Mouse (Mus musculus) ES-E14 (cell line): ENCODE results near the gene Myo15b. TPM values are rescaled to one million over a fixed set of nuclear protein-coding genes. Genes with fewer than 3 reads are reported as not detected.
A peak's percentile ranks its signal among the peaks of the same experiment; 100 is the strongest.

Experiments
- DNase-seq: peaks from one replicate; pipeline ENCODE4 v3.0.0-alpha.2; 2013; ENCODE audit warnings: low read depth, low spot score
- H3K27ac ChIP-seq: 2 replicates; pipeline ENCODE4 v1.5.1; 2012; ENCODE audit warnings: low read depth, mild to moderate bottlenecking, low read length, moderate library complexity, mixed read lengths; ENCODE audit not compliant: poor library complexity, insufficient read depth, severe bottlenecking
- H3K36me3 ChIP-seq: 2 replicates; pipeline ENCODE4 v1.6.1; 2012; ENCODE audit warnings: mild to moderate bottlenecking, low read length, moderate library complexity, mixed read lengths; ENCODE audit not compliant: control insufficient read depth, poor library complexity, insufficient read depth, severe bottlenecking
- H3K4me1 ChIP-seq, 2 experiments: fragments of 150-350 bp in 1 of 2; sonication (generic) in 1 of 2; 2 replicates each; pipeline ENCODE4 v1.6.1; 2012; ENCODE audit warnings: low read length in 2 of 2, mild to moderate bottlenecking in 1 of 2, mixed read lengths in 1 of 2; ENCODE audit not compliant: control insufficient read depth in 2 of 2, insufficient read depth in 2 of 2, poor library complexity in 1 of 2
- H3K4me3 ChIP-seq, 2 experiments: fragments of 150-350 bp in 1 of 2; sonication (generic) in 1 of 2; 2 replicates each; pipeline ENCODE4 v1.5.1; 2012; ENCODE audit warnings: low read length in 2 of 2, low read depth in 1 of 2, mild to moderate bottlenecking in 1 of 2, mixed read lengths in 1 of 2; ENCODE audit not compliant: insufficient read depth in 1 of 2, poor library complexity in 1 of 2, severe bottlenecking in 1 of 2
- H3K9ac ChIP-seq: 2 replicates; pipeline ENCODE4 v1.6.1; 2012; ENCODE audit warnings: low read depth, mild to moderate bottlenecking, low read length, mixed read lengths; ENCODE audit not compliant: poor library complexity, insufficient read depth, severe bottlenecking
- H3K9me3 ChIP-seq: fragments of 150-350 bp; sonication (generic); 2 replicates; pipeline ENCODE4 v1.6.1; 2012; ENCODE audit warnings: low read depth, mild to moderate bottlenecking, low read length; ENCODE audit not compliant: control insufficient read depth, insufficient read depth
- CHD2 ChIP-seq: IDR thresholded peaks from 2 replicates; pipeline ENCODE4 v1.6.1; 2014; ENCODE audit warnings: mild to moderate bottlenecking, low read depth, low read length, inconsistent platforms
- HCFC1 ChIP-seq: IDR thresholded peaks from 2 replicates; pipeline ENCODE4 v1.6.1; 2012; ENCODE audit warnings: low read length, inconsistent platforms, borderline replicate concordance; ENCODE audit not compliant: insufficient read depth
- MAFK ChIP-seq: IDR thresholded peaks from 2 replicates; pipeline ENCODE4 v1.6.1; 2014; ENCODE audit warnings: mild to moderate bottlenecking, low read depth, low read length, inconsistent platforms; ENCODE audit not compliant: insufficient read depth
- ZC3H11A ChIP-seq: IDR thresholded peaks from 2 replicates; pipeline ENCODE4 v1.6.1; 2012; ENCODE audit warnings: low read depth, mild to moderate bottlenecking, inconsistent platforms, low read length, borderline replicate concordance
- ZNF384 ChIP-seq: IDR thresholded peaks from 2 replicates; pipeline ENCODE4 v1.6.1; 2012; ENCODE audit warnings: low read depth, low read length, inconsistent platforms
- in situ Hi-C, 2 experiments: fragments of 600-800 bp; cut with MboI; formaldehyde crosslinking; loops; one replicate each; pipeline ENCODE4 v1.15.1; 2025; ENCODE audit warnings: low sequenced_read_pairs in 2 of 2, inconsistent platforms in 1 of 2; ENCODE audit not compliant: unreplicated experiment in 2 of 2
- total RNA-seq: library from RNA; depleted of rRNA; stranded (reverse); fragments of 300-350 nt; gene quantifications from 2 replicates; pipeline ENCODE4 v1.2.3, GENCODE M21; 2012

Gene Myo15b
- total RNA-seq, 1 experiment: 4.6 TPM

GRCm38 (mm10) chr11:115876438-115876837, 18.2 kb downstream of the Myo15b start:
- H3K4me1 ChIP-seq: peaks cover 0 to 12% of the 10 kb centered on the region in 2 experiments; a peak in 1 of 4 replicates
- no peak overlapping the region for H3K9ac ChIP-seq
- no peak for TF ChIP-seq MAFK
- TF ChIP-seq HCFC1: no peak
- no peak for TF ChIP-seq ZC3H11A
- TF ChIP-seq ZNF384: no peak
- no peak for TF ChIP-seq CHD2
- in situ Hi-C loops: no loop called here
- no peaks in the 10 kb centered on the region; the same call in 1 of the 2 replicates for H3K36me3 ChIP-seq
- H3K4me3 ChIP-seq: no peak overlapping the region
- H3K9me3 ChIP-seq: no peaks in the 10 kb centered on the region
- no peak overlapping the region for H3K27ac ChIP-seq
- DNase-seq: no peak

GRCm38 (mm10) chr11:115877174-115877755, 19.1 kb downstream of the Myo15b start:
- H3K4me1 ChIP-seq: peaks cover 0 to 8% of the 10 kb centered on the region in 2 experiments; a peak in 1 of 4 replicates
- in situ Hi-C loops: no loop called here
- H3K27ac ChIP-seq: no peak overlapping the region
- H3K9me3 ChIP-seq: no peaks in the 10 kb centered on the region
- no peak overlapping the region for H3K4me3 ChIP-seq
- H3K9ac ChIP-seq: no peak overlapping the region
- H3K36me3 ChIP-seq: no peaks in the 10 kb centered on the region
- no peak for DNase-seq
- no peak for TF ChIP-seq ZC3H11A
- TF ChIP-seq ZNF384: no peak
- no peak for TF ChIP-seq HCFC1
- no peak for TF ChIP-seq MAFK
- TF ChIP-seq CHD2: no peak

GRCm38 (mm10) chr11:115878071-115878470, 19.9 kb downstream of the Myo15b start:
- no peak overlapping the region for H3K9ac ChIP-seq
- no peak for DNase-seq
- in situ Hi-C loops: no loop called here
- no peaks in the 10 kb centered on the region for H3K9me3 ChIP-seq
- H3K36me3 ChIP-seq: no peaks in the 10 kb centered on the region
- H3K4me1 ChIP-seq: peaks cover 0 to 7% of the 10 kb centered on the region in 2 experiments; a peak in 2 of 4 replicates
- TF ChIP-seq HCFC1 (no peak), MAFK (no peak), CHD2 (no peak), ZNF384 (no peak), ZC3H11A (no peak)
- H3K4me3 ChIP-seq: no peak overlapping the region
- no peak overlapping the region for H3K27ac ChIP-seq

- no peak for TF ChIP-seq ZC3H11A
- TF ChIP-seq CHD2: no peak
- TF ChIP-seq HCFC1: no peak
- TF ChIP-seq MAFK: no peak
- TF ChIP-seq ZNF384: no peak
- Histone ChIP-seq H3K36me3 (no peaks in the 10 kb centered on the region), H3K4me1 (peaks cover 3 to 25% of the 10 kb centered on the region in 2 experiments; a peak in 3 of 4 replicates), H3K9me3 (no peaks in the 10 kb centered on the region), H3K27ac (no peak overlapping the region), H3K4me3 (no peak overlapping the region), H3K9ac (0 out of 2 replicates have a peak overlapping the region, but pooled peaks have one; percentile 5)
- in situ Hi-C loops: no loop called here
- peak; percentile 74 for DNase-seq
Observed at GRCm38 (mm10) chr11:115881002-115881401, 22.8 kb downstream of the Myo15b start.
